Mouse (Mus musculus) spleen, adult 12 weeks (tissue): ENCODE results near the gene Tshz2.
"Not testable (repeated sequence)": the region's sequence is repeated elsewhere in the genome, so short reads cannot be mapped to it uniquely, and the experiment has no call there.

ENCODE experiments used
- DNase-seq: peaks from one replicate; pipeline ENCODE4 v3.0.0; 2022; ENCODE audit warnings: low spot score

The Tshz2 gene

GRCm38 (mm10) chr2:169812940-169813339 is 180.1 kb downstream of the Tshz2 start:
- DNase-seq: no peak

GRCm38 (mm10) chr2:169814351-169814750 is 181.5 kb downstream of the Tshz2 start:
- no peak for DNase-seq

- DNase-seq: no peak
Observed at GRCm38 (mm10) chr2:169814757-169815156, 181.9 kb downstream of the Tshz2 start.

DNA sequence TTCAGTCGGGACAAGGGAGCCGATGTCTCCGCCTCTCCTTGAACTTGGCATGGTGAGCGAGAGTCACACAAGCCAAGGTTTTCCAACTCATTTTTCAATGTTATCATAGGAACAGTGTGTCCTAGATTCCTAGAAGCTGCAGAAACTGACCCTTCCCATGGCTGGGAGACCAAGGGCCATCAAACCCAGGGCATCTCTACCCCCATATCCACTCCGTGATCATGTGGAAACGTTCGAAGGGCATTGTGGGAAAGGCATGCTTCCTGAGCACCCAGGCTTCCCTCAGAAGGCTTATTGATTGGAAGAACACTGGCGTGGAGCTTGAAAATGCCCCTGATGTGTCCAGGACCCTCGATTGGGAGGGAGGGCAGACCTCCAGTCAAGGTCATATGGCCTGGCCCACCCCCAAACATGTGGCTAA is 188.2 kb downstream of the Tshz2 start:
- DNase-seq: no peak

GRCm38 (mm10) chr2:169825908-169826307 is 193.1 kb downstream of the Tshz2 start:
- no peak for DNase-seq

DNA sequence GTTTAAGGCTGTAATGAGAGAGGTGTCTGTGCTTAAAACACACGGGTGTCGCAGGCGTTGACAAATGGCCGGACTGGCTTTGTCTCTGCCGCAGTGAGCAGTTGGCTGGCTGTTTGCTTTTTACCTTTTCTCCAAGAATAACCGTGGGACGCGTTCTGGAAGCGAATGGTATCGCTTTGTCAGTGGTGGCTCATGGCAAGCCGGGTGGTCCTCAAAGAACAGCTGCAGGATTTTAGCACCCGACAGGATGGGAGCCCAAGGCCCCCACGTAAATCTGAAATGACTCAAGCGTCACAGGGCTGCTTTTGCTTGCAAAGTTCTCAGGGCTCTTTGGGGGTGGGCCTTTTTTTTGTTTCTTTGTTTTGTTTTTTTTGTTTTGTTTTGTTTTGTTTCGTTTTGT is 193.5 kb downstream of the Tshz2 start:
- no peak for DNase-seq

DNA sequence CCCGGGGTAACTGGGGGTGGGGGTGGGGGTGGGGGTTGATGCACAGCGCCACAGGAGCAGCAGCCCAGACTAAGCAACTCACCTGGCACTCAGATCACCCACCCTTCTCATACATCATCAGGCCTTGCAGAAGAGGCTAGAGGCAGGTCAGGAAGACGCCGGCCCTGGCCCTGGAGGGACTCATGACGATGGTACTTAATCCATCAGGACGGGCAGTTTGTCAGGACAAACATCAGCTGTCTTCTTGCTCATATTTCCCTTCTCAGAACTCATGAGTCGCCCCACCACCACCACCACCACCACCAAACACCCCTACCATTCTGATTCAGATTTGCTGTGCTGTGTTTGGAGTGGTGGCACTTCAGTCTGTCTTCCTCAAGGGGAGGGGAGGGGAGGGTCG is 194.0 kb downstream of the Tshz2 start:
- no peak for DNase-seq

DNA sequence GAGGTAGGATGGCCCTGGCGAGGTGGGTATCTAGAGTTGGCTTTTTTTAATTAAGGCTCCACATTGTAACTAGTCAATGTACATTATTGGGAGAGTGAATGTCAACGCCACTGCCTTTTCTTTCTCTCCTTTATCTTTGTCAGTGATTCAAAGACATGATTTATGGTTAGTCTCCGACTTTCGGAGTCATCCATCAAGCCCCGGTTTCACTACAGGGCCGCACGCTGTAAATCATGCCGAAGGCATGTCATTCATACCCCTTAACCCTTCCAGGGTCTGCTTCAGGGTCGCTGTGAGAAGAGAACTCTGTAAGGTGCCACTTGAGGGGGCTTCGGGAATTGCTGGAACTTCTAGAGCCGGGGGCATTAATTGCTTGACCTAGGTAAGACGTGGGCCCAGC is 199.4 kb downstream of the Tshz2 start:
- no peak for DNase-seq

DNA sequence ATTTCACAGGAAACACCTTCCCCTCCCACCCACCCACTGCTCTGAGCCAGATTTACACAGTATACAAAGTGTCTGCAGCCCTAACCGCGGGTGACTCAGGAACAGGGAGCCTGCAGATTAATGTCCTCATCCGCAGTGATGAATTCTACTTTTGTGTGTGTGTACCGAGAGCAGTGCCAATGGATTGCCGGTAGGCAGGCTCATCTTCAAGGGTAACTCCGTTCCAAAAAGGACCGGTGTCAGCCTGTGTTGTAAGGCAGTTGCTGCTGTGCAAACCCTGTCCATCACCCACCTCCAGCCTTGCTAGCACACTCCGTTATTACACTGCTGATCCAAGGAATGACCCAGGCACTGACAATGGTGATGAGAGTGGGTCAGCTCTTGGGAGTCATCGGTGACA is 200.8 kb downstream of the Tshz2 start:
- no peak for DNase-seq

GRCm38 (mm10) chr2:169834602-169835001 is 201.8 kb downstream of the Tshz2 start:
- DNase-seq: no peak

DNA sequence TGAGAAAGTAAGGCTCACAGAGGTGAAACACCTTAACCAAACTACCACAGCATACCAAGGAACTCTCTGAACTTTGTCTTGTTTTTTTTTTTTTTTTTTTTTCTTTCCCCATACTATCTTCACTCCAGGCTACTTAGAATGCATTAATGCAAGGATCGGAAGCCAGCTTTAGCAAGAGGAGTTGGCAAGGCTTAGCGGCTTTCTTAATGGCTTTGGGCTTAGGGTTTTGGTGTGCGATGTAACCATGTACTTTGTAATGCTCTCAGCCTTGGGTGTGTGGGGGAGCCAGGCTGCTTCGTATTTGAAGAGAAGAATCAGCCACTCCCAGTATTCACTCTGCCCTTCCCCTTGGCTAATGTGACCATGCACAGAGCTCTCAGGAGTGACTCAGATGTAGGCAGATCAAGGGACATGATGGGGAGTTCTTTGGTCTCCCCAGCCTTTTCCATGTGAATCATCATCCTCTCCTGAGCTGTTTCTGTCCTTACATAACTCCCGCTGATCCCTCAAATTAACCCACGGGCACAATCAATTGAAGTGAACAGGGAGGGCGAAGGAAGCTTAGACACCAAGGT is 204.3 kb downstream of the Tshz2 start:
- DNase-seq: no peak

- DNase-seq: no peak
Observed at GRCm38 (mm10) chr2:169838521-169838920, 205.7 kb downstream of the Tshz2 start.

DNA sequence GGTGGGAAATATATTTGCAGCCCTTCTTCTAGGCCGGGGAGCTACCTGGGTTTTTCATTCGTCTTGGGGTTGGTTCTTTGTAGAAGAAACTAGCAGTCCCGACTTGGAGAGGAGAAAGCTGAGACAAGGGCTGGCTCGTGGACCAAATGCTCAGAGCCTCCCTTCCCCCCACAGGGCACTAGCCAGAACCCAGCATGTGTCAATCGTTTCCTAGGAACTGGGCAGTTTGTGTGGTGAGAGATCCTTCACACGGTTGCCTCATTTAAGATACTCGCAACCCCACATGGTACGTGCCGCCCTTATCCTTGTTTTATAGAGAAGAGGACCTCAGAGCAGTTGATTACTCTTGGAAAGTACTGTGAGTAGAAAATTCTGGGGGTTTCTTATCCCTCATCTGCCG is 208.6 kb downstream of the Tshz2 start:
- no peak for DNase-seq

DNA sequence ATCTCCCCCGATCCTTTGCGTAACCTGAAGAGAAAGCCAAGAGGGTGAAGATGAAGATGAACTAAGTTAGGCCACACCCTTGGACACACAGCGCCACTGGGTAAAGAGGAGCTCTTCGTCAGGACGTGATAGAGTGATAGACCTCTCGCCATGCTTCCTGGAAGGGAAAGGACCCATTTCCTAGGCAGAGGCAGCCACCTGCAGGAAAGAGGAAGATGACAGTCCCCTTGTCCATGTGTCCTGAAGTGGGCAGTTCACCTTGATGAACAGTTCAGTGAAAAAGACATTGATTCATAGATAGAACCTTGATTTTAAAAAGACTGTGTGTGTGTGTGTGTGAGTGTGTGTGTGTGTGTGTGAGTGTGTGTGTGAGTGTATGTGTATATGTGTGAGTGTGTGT is 209.7 kb downstream of the Tshz2 start:
- no peak for DNase-seq

DNA sequence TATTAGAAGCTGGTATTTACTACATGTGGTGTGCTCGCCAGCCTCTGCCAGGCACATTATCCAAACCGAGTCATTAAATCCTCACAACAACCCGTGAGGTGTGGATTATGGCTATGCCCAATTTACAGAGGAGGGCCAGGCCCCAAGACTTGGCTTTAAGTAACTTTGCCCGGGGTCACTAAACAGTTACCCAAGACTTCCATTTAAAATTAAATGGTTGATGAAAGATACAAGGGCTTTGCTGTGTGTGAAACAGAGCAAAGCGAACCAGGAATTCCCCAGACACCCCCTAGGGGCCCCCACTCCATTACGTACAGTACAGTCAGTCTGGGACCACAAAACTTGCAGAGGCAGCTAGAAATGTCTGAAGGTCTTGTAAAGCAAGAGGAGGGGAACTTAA is 210.7 kb downstream of the Tshz2 start:
- no peak for DNase-seq

- DNase-seq: no peak
Observed at GRCm38 (mm10) chr2:169849077-169849476, 216.3 kb downstream of the Tshz2 start.

- no peak for DNase-seq
Observed at GRCm38 (mm10) chr2:169849541-169849940, 216.7 kb downstream of the Tshz2 start.

DNA sequence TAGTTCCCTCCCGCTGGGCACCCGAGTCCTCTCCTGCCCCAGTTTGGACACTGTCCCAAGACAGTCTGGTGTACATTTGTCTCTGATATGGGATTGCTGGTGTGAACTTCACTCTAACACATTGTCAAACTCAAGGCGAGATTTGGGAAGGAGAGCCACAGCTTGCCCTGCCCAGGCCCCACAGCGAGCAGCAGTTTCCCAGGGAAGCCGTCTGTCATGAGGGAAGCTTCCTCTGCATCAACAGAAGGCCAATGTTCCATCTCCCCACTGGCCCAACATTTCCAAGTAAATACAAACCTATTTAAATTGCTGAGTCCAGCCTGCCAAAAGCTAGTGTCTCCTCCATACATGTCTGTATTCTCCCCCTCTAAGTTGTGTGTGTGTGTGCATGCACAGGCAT is 218.8 kb downstream of the Tshz2 start:
- no peak for DNase-seq

GRCm38 (mm10) chr2:169854491-169854890 is 221.7 kb downstream of the Tshz2 start:
- no peak for DNase-seq

DNA sequence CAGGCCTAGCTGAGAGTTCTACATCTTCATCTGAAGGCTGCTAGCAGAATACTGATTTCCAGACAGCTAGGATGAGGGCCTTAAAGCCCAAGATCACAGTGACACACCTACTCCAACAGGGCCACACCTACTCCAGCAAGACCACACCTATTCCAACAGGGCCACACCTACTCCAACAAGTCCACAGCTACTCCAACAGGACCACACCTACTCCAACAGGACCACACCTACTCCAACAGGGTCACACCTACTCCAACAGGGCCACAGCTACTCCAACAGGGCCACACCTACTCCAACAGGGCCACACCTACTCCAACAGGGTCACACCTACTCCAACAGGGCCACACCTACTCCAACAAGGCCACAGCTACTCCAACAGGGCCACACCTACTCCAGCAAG is 224.2 kb downstream of the Tshz2 start:
- DNase-seq: not testable (repeated sequence)

DNA sequence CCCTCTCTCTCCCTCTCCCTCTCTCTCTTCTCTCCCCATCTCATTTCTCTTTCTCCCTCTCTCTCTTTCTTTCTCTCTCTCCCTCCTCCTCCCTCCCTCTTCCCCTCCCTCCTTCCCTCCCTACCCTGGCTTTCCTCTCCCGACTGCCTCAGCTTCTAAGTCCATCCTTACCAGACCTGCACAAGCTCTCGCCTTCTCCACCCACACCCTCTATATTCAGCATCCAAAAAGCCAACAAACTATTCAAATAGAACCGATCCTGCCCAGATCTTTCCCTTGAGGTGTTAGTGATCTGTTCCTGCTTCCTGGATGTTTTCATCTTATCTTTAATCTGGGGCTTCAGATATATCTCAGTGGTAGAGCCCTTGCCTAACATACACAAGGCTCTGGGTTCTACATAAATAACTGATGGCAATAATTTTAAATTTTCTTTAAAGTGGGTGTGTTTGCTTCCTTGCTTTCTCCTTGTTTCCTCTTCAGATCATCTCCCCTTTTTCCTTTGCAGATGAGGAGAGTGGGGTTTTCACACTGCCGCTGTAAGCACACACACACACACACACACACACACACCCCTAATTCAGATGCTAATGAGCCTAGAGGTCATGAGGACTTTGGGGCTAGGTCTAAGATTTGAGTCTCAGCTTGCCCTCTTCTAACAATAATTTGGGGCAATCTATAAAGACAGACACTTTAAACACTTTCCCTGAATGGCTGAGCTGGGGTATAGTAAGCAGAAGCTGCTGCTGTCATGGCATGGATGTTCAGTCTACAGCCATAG is 226.5 kb downstream of the Tshz2 start:
- no peak for DNase-seq

GRCm38 (mm10) chr2:169860895-169861294 is 228.1 kb downstream of the Tshz2 start:
- no peak for DNase-seq

DNA sequence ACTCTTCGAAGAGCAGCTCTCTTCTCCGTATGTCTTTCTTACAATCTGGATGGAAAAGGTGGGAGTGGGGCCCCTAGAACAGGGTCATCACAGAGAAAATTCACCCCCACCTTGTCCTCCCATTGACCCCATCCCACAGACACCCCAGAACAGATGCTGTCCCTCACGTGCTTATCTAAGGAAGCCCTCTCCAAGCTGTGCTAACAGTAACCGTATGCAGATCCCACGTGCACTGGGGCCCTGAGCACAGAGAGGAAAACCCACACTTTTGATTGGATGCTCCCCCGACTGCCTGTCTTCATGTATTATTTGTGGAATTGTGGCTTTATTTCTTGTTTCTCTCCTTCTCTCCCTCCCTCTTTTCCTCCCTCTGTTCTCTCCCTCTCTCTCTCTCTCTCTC is 229.9 kb downstream of the Tshz2 start:
- DNase-seq: no peak

DNA sequence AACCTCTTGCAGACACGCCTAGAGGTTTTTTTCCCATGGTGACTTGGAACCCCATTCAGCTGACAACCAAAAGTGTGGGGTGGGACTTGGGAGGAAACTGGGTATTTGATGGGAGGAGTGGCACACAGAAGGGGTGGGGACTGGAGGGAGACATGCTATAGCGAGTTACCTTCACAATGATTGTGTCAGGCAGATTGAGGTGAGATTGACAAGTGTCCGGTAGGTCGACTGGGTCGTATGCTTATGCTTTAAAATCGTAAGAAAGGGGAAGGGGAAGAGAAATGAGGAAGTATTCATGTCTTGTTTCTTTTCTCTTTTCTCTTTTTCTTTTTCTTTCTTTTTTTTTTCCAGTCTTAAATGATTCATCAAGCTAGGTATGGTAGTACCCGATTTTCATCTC is 236.7 kb downstream of the Tshz2 start:
- DNase-seq: no peak
